Comparison of ENCODE assay signal across 16 mouse cellular contexts in the genomic region with DNA sequence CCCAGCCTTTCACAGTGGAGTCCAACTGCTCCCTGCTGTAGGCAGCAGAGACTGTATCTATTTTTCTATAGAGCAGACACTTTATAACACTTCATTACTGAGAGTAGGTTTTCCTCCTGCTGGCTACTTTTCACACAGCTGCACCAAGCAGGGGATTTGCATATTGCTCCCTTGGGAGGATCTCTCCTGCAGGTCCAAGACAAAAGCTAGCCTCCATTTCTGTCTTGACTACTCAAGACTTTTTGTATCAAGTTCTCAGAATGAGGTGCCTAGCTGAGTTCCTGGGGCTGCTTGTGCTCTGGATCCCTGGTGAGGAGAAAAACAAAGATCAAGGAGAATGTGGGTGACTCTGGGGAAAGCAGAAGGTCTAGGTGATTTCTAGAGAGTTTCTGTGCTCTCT.
"Had no signal": no experiment of that assay in that cellular context is flagged by ENCODE, and none has a peak within 500 bp of the region (broad histone marks: within the 10 kb centered on the region; RNA-seq: fewer than 3 reads in every experiment).

No protein-coding gene starts in this region.

- DNase-seq: kidney, adult 8-10 months; kidney, postnatal 25 days; layer of hippocampus, postnatal 36 days; liver; liver, embryonic 13.5 days; liver, postnatal 0 days; retina, postnatal 1 day; thymus, postnatal 4 days had no signal

- H3K9ac ChIP-seq: intestine, embryonic 15.5 days; limb, embryonic 12.5 days; liver, embryonic 13.5 days; liver, postnatal 0 days; midbrain, embryonic 15.5 days; neural tube, embryonic 13.5 days had no signal

- H3K36me3 ChIP-seq: intestine, embryonic 15.5 days; limb, embryonic 12.5 days; liver, embryonic 13.5 days; midbrain, embryonic 15.5 days; neural tube, embryonic 13.5 days had no signal

- H3K9me3 ChIP-seq: intestine, embryonic 15.5 days; limb, embryonic 12.5 days; liver, embryonic 13.5 days; midbrain, embryonic 15.5 days; neural tube, embryonic 13.5 days had no signal

- ATAC-seq: intestine, embryonic 15.5 days; liver, postnatal 0 days; midbrain, embryonic 15.5 days had no signal

- H3K4me2 ChIP-seq: intestine, embryonic 15.5 days; limb, embryonic 12.5 days; liver, embryonic 13.5 days; midbrain, embryonic 11.5 days; midbrain, embryonic 15.5 days; neural tube, embryonic 13.5 days had no signal

- H3K4me1 ChIP-seq: intestine, embryonic 15.5 days; limb, embryonic 12.5 days; liver, embryonic 13.5 days; megakaryocyte, embryonic 14.5 days; midbrain, embryonic 15.5 days; neural tube, embryonic 13.5 days had no signal

- H3K4me3 ChIP-seq: intestine, embryonic 15.5 days; limb, embryonic 12.5 days; liver, embryonic 13.5 days; megakaryocyte, embryonic 14.5 days; midbrain, embryonic 15.5 days; neural tube, embryonic 13.5 days had no signal

- H3K27ac ChIP-seq: intestine, embryonic 15.5 days; limb, embryonic 12.5 days; liver, embryonic 13.5 days; macrophage; midbrain, embryonic 15.5 days; neural tube, embryonic 13.5 days; stomach, postnatal 0 days had no signal

- H3K27me3 ChIP-seq: intestine, embryonic 15.5 days; limb, embryonic 12.5 days; liver, embryonic 13.5 days; megakaryocyte, embryonic 14.5 days; midbrain, embryonic 15.5 days; neural tube, embryonic 13.5 days had no signal
